Mouse (Mus musculus): Measurements from ENCODE around the gene Zfp212.

Zfp212 gene

GRCm38 (mm10) chr6:47920447-47921340, at the start of gene Zfp212:
TSS of gene Zfp212 (plus strand) at chr6:47920476.
- DNase-seq (ENCODE audit: low read depth, low spot score): peak; percentile 79

DNA sequence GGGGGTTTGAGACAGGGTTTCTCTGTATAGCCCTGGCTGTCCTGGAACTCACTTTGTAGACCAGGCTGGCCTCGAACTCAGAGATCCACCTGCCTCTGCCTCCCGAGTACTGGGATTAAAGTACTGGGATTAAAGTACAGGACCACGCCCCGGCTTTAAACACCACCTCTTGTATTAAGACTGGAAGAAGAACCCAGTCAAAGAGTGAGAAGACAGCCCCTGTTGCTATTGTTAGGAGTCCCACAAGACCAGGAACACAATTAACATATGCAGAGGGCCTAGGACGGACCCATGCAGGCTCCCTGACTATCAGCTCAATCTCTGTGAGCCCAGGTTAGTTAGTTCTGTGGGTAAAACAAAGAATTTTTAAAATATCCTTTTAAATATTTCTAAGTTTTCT, 48.0 kb upstream of the Zfp212 start:
- no peak for DNase-seq (ENCODE audit: low read depth, low spot score)

DNA sequence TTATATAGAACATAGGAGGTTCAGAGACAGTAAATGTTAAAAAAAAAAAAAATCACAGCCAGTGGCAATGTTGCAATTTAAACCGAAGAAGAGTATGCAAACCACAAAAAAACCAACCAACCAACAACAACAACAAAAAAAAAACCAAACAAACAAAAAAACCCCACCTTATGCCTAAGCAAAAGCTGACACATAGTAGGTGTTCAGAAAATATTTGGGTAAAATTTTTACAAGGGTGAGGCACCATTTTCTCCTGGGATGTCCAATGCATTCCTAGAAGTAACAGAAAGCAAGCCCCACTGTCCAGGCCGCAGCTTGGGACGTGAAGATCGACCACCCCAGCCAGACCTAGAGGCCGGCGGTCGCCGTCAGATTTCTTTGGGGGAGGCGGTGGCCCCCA, 43.2 kb upstream of the Zfp212 start, which contains the start of gene Zfp282:
TSS of gene Zfp282 (plus strand) at position 147 of the 400 bp plus-strand sequence.
- no peak for DNase-seq (ENCODE audit: low read depth, low spot score)

DNA sequence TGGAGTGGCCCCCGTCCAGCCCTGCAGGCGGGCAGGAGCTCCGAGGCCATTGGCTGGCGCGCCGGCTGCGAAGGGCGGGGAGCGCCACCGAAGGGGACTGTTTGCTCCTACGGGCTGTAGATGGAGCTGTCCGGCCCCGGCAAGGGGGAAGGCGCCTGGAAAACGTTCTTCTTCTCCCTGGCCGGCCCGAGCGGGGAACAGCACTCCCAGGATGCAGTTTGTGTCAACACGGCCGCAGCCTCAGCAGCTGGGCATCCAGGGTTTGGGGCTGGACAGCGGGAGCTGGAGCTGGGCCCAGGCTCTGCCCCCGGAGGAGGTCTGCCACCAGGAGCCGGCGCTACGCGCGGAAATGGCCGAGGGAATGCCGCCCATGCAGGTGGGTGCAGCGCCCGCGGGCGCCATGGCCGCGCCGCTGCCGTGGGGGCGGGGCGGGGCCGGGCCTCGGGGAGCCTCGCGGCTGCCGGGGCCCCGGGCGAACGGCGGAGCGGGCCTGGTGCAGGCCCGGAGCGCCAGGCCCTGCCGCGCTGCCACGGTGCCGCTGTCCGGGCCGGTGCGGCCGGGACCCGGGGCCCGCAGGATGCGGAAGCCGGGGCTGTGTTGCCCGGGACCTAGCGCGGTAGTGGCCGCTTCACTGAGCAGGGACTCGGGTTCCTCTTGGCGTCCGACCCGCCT, 42.7 kb upstream of the Zfp212 start:
- peak; percentile 57 for DNase-seq (ENCODE audit: low read depth, low spot score)

DNA sequence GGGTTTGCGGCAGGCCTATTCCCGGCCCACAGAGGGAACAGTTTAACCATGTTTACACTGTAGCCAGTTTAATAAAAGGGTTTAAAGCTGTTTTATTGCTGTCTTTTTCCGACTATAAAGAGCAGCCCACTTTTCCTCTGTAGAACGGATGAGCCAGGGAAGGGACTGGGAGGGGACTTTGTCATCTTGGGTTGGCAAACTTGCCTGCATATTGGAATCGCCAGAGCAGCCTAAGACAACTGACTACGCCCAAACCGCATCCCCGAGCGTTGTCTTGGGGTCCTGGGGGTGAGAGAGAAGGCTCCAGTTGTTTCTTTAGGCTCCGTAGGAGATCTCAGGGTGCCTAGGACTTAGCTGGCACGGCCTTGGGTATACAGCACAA, 42.2 kb upstream of the Zfp212 start:
- DNase-seq (ENCODE audit: low read depth, low spot score): no peak

- no peak for DNase-seq (ENCODE audit: low read depth, low spot score)
Measured at GRCm38 (mm10) chr6:47878593-47878992, 41.7 kb upstream of the Zfp212 start.

GRCm38 (mm10) chr6:47879049-47879716, 41.1 kb upstream of the Zfp212 start:
- DNase-seq (ENCODE audit: low read depth, low spot score): no peak

DNA sequence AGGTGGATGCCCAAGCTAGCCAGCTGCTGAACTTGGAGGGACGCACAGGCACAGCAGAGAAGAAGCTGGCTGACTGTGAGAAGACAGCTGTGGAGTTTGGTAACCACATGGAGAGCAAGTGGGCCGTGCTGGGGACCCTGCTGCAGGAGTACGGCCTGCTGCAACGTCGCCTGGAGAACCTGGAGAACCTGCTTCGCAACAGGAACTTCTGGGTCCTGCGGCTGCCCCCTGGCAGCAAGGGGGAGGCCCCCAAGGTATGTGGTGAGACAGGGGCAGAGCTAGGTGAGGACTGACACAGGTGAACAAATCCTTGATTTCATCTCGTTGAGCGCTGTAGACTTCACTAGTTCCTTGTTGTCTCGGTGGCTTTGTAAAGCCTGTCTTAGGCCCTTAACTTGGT, 40.1 kb upstream of the Zfp212 start:
- no peak for DNase-seq (ENCODE audit: low read depth, low spot score)

DNA sequence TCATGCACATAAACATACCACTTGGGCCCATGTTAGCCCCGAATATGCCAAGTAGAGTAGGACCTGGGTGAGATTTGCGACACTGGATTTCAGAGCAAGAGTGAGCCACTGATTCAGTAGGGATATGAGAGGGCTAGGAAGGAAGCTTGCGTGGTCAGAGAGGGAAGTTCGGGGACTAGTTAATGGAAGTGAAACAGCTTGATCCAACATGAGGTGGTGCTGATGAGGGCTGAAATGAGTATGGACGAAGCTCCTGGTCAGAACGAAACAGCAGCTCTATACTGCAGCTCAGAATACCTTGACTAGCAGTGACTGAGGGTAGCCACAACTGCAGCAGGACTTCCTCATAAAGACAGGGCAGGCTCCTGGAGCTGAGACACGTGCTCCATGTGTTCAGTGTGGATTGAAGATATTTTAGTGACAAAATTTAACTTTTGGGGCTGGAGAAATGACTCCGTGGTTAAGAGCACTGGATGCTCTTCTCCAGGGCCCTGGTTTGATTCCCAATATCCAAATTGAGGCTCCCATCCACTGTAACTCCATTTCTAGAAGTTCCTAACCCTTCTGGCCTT, 31.4 kb upstream of the Zfp212 start:
- no peak for DNase-seq (ENCODE audit: low read depth, low spot score)

DNA sequence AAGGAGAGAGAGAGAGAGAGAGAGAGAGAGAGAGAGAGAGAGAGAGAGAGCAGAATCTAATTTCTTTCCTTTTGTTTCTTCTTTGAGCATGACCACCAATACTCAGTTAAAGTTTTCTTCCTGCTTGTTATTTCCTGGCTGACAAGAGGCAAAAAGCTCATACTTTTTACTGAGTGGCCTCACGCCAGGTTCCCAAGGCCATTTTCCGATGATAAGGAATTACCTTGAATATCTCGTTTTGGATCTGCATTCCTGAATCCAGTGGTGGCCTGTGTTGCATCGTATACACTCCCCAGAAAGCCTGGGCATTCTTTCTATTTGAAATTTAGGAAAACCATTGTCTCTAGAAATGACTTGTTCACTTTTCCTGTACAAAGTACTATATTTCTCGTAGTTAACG, 20.9 kb upstream of the Zfp212 start:
- no peak for DNase-seq (ENCODE audit: low read depth, low spot score)

DNA sequence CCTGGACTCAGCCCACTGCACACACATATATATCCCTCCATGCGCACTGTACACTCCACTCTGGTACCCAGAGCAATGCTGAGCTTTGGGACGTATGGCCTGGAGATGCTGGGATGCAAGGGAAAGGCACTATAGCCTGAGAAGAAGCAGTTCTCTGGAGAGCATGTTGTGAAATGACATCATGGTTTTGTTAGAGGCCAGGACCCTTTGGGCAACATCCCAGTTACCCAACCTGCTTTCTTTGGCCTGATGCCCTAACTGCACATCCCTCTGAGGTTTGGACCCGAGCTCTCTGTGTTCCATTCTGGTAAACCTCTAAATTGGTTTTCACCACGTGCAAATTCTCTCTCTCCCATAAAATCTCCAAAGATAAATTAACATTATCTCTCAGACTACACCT, 16.7 kb upstream of the Zfp212 start:
- DNase-seq (ENCODE audit: low read depth, low spot score): no peak

GRCm38 (mm10) chr6:47904361-47904760, 15.9 kb upstream of the Zfp212 start:
- DNase-seq (ENCODE audit: low read depth, low spot score): no peak

- DNase-seq (ENCODE audit: low read depth, low spot score): no peak
Measured at GRCm38 (mm10) chr6:47904917-47905695, 15.2 kb upstream of the Zfp212 start.

DNA sequence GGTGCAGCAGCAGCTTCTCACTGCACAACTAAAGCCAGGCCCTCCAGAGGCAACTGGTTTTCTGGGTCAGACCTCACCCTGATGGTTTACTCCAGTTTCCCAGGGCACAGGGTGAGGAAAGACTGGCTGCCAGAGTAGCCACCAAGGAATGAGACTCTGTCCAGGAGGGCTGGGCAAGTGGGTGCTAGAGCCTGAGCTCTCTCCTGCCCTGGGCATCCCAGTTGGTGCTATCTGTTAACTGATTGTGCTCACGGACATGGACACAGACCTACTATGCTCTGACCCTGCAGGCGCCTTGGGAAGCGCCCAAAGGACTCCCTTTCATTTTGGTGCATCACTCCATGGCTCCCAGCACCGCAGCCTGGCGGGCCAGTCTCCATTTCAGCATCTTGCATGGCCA, 13.9 kb upstream of the Zfp212 start:
- no peak for DNase-seq (ENCODE audit: low read depth, low spot score)

DNA sequence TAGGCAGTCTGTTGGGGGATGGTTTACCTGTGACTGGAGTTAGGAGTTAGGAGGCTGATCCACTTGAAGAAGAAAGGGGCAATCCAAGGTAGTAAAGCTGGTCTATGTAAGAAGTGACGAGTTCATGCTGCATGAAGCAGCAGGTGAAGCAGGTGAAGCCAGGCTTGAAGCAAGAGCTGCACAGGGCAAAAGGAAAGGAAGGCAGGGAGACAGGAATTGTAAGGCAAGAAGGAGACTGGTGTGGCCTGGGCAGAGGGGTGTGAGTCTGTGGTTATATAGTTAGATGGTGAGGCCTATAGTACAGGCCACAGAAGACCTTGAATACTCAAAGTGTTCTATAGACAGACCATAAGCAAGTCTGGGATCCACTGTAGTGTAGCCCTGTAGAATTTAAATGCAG, 11.3 kb upstream of the Zfp212 start:
- no peak for DNase-seq (ENCODE audit: low read depth, low spot score)

- DNase-seq (ENCODE audit: low read depth, low spot score): no peak
Measured at GRCm38 (mm10) chr6:47911650-47912049, 8.6 kb upstream of the Zfp212 start.

GRCm38 (mm10) chr6:47912991-47913390, 7.3 kb upstream of the Zfp212 start:
- no peak for DNase-seq (ENCODE audit: low read depth, low spot score)

DNA sequence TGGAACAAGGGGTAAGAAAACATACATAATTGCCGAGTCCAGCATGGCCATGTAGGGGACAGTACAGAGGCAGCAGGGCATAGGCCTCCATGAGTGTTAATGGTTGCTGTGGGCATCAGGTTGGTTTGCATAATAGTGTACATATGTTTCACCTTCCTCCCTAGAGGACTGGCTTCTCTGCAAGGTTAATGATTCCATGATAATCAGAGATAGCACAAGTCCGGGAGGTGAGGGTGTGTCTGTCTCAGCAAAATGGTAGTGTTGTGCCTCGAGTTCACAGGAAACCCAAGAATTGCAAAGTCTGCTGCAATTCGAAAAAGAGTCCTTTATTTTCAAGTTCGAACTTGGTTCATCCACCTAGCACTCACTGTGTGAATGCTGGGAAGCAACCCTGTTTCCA, 3.2 kb upstream of the Zfp212 start:
- no peak for DNase-seq (ENCODE audit: low read depth, low spot score)

GRCm38 (mm10) chr6:47918768-47919274, 1.5 kb upstream of the Zfp212 start:
- no peak for DNase-seq (ENCODE audit: low read depth, low spot score)

GRCm38 (mm10) chr6:47919646-47920446, 430 bp upstream of the Zfp212 start:
- DNase-seq (ENCODE audit: low read depth, low spot score): no peak

Measured in c-Kit-negative CD71-positive TER-119-positive erythroid progenitor cells, embryonic 14.5 days (primary cell).